Mouse (Mus musculus) lung, adult 2 months (tissue): ENCODE measurements around the gene Tmem108.

Source experiments
- CTCF ChIP-seq: fragments of 200-500 bp; IDR thresholded peaks from 2 replicates; pipeline ENCODE4 v1.5.1; 2011; ENCODE audit warnings: mild to moderate bottlenecking, low read length, control low read depth; ENCODE audit not compliant: insufficient read depth
- POLR2A ChIP-seq: fragments of 200-500 bp; IDR thresholded peaks from 2 replicates; pipeline ENCODE4 v1.6.1; 2011; ENCODE audit warnings: low read depth, mild to moderate bottlenecking, control low read depth, low read length, borderline replicate concordance; ENCODE audit errors: extremely low read depth

DNA sequence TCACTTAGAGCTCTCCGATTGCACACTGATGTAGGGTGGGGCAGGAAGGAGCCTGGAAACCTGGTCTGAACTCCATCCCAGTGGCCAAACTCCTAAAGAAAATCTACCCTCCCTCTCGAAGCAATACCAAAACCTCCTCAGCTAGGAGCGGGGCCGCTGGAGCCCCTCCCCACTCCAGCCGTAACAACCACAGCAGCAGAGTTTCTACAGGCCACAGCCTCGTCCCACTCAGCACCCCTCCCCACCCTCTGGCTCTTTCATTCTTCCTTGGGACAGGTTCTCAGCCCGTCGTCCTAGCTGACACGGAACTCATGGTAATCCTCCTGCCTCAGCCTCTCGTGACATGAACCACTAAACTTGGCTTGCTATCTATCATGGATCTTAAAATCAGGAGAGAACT, 72.6 kb downstream of the Tmem108 start:
- TF ChIP-seq CTCF (no peak), POLR2A (no peak)
